Mouse (Mus musculus) hindbrain, embryonic 16.5 days (tissue): ENCODE measurements around the gene Adprh. TPM values are rescaled to one million over a fixed set of nuclear protein-coding genes. Genes with fewer than 3 reads are reported as not detected.

ENCODE experiments used
- ATAC-seq: fragments of 200-750 bp; cut with Nextera tagmentation; 2 replicates; pipeline ENCODE4 v1.8.0; 2017; ENCODE audit warnings: moderate TSS enrichment, moderate library complexity
- H3K27ac ChIP-seq: fragments of 300-500 bp; sonication (generic); 2 replicates; pipeline ENCODE4 v1.5.1; 2014; ENCODE audit warnings: low read depth, mild to moderate bottlenecking, control low read depth, low read length, moderate library complexity
- H3K27me3 ChIP-seq: fragments of 300-500 bp; sonication (generic); replicated peaks from 2 replicates; pipeline ENCODE4 v1.6.1; 2014; ENCODE audit warnings: low read length; ENCODE audit not compliant: control insufficient read depth, insufficient read depth
- H3K36me3 ChIP-seq: fragments of 300-500 bp; sonication (generic); 2 replicates; pipeline ENCODE4 v1.6.1; 2014; ENCODE audit warnings: mild to moderate bottlenecking, low read length, moderate library complexity, mixed read lengths; ENCODE audit not compliant: control insufficient read depth, insufficient read depth
- H3K4me1 ChIP-seq: fragments of 300-500 bp; sonication (generic); 2 replicates; pipeline ENCODE4 v1.6.1; 2014; ENCODE audit warnings: low read depth, low read length; ENCODE audit not compliant: control insufficient read depth, insufficient read depth
- H3K4me2 ChIP-seq: fragments of 300-500 bp; sonication (generic); 2 replicates; pipeline ENCODE4 v1.6.1; 2014; ENCODE audit warnings: mild to moderate bottlenecking, low read length, control low read depth, moderate library complexity
- H3K4me3 ChIP-seq: fragments of 300-500 bp; sonication (generic); 2 replicates; pipeline ENCODE4 v1.5.1; 2014; ENCODE audit warnings: mild to moderate bottlenecking, low read length, control low read depth, moderate library complexity
- H3K9ac ChIP-seq: fragments of 300-500 bp; sonication (generic); 2 replicates; pipeline ENCODE4 v1.6.1; 2014; ENCODE audit warnings: low read depth, mild to moderate bottlenecking, control low read depth, low read length, moderate library complexity
- H3K9me3 ChIP-seq: fragments of 300-500 bp; sonication (generic); 2 replicates; pipeline ENCODE4 v1.6.1; 2014; ENCODE audit warnings: mild to moderate bottlenecking, low read length, moderate library complexity; ENCODE audit not compliant: control insufficient read depth
- WGBS: fragments of 180-500 bp; shearing (Covaris S2); extraction: QIAGEN DNeasy Blood & Tissue Kit; methylation state at CpG from one replicate; pipeline ENCODE4 v1.1.7; 2014; 5-methylcytosine and 5-hydroxymethylcytosine counted together
- polyA plus RNA-seq: library from polyadenylated mRNA; unstranded; fragments of >200 nt; fragmentation: Nextera tagmentation; extraction: Ambion mirVana; gene quantifications from 2 replicates; pipeline ENCODE4 v1.2.1, GENCODE M21; 2015

Adprh gene
- polyA plus RNA-seq, 1 experiment from 2014 or later: 159 TPM

DNA sequence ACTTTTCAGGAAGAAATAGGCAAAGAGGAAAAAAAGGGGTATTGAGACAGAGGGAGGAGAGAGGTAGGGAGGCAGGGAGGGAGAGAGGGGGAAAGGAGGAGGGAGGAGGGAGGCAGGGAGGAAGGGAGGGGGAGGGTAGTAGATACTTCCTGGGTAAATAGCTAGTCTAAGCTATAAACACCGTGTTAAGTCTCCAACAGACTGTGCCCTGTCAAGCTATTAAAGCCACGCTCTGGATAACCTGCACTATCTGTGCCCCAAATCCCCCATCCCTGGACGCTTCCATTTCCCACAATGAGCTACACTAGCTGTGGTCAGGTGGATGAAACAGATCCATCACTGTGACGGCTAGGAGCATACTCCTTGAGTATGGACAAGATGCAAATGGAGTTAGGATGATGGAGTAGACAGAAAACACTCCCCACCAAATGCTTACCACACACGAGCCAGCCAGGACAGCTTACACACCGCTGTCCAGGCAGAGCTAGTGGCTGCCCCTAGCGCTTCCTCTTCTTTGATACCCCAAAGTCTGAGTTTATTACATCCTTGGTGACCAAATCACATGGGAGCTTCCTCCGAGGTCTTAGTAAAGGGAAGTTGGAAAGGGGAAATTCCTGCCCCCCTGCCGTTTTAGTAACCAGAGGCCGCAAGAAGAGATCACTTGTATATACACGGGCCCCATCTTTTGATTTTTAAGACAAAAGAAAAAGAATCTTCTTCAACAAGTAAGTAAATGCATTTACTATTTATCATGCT is 4.5 kb upstream of the Adprh start:
- peaks cover under 1% of the 10 kb centered on the region; the same call in 1 of the 2 replicates for H3K4me1 ChIP-seq
- no peak for ATAC-seq
- H3K9me3 ChIP-seq: no peaks in the 10 kb centered on the region
- no peaks in the 10 kb centered on the region for H3K36me3 ChIP-seq
- no peak overlapping the region for H3K4me2 ChIP-seq
- no peak overlapping the region for H3K9ac ChIP-seq
- H3K27ac ChIP-seq: no peak overlapping the region
- H3K4me3 ChIP-seq: no peak overlapping the region
- 61% methylated on average over 11 of the region's 11 CpGs for WGBS
- no peaks in the 10 kb centered on the region for H3K27me3 ChIP-seq

DNA sequence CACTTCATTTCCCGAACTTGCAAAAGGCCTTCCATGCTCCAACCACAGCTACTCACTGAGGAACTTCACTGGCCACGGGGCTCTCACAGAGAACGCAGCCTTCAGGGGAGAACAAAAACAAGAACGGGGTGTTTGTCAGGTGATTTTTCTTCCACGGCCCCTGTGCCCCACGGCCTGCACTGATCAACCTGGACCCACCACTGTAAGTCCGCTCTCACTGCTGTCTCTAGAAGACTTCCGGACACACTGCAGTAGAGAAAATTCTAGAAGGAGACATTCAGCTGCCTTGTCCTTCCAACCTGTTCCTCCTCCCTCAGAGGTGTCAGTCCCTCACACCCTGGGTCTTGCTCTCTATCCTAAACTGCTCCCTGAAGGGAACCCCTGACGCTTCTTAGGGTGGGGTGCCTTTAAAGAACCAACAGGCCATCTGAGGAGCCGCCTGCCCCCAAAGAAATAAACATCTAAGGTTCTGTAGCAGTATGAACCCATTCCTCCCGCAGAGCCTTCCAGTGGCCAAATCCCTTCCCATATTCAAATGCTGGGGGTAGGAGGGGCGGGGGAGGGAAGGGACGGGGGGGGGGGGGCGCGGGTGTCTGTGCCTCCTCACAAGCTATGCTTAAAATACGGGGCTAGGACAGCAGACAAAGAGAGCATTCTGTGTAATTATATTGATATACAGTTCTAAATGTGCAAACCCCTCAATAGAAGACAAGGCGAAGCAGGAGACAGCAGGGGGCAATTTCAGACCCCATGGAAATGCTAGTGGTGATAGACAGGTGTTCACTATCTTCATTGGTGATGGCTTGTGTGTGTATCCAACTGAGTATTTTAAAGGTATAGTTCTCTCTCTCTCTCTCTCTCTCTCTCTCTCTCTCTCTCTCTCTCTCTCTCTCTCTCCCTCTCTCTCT is 3.3 kb upstream of the Adprh start, which contains the start of gene Cd80:
TSS of gene Cd80 (plus strand) at position 51 of the 908 bp plus-strand sequence.
- no peak within 1 kb of the TSS for H3K9ac ChIP-seq
- H3K4me3 ChIP-seq: no peak within 1 kb of the TSS
- 73% methylated on average over 17 of the region's 17 CpGs for WGBS

DNA sequence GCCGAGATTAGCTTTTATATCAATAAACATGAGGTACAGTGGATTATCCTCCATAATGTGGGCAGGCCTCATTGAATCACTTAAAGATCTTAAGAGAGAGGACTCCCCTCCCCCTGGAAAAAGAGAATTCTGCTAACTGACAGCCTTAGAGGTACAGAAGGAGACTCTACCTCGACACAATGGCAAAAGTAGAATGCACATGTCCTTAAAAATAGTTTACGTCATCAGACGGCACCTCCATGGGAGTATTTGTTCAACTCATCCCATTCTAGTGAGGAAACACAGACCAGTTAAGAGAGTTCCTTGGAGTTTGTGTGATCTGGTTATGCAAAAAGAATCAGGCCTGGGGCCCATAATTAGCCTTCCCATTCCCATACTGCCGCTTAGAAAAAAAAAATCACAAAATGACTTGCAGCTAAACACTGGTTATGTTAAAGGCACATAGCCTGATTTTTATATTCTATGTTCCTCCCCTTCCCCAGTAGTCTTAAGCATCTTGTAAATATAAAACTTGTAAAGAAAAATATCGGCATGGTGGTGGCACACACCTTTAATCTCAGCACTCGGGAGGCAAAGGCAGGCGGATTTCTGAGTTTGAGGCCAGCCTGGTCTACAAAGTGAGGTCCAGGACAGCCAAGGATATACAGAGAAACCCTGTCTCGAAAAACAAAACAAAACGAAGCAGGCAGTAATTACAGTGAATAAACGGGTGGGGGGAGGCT is 2.2 kb upstream of the Adprh start:
- 81% methylated on average over 11 of the region's 11 CpGs for WGBS
- ATAC-seq: no peak
- Histone ChIP-seq H3K4me1 (peaks cover 9% of the 10 kb centered on the region), H3K27me3 (no peaks in the 10 kb centered on the region), H3K4me3 (no peak overlapping the region), H3K4me2 (no peak overlapping the region), H3K9me3 (no peaks in the 10 kb centered on the region), H3K36me3 (peaks cover 4% of the 10 kb centered on the region; the same call in 1 of the 2 replicates), H3K27ac (no peak overlapping the region), H3K9ac (no peak overlapping the region)

More for the DNA sequence above, 3.3 kb upstream of the Adprh start, which contains the start of gene Cd80:
- peaks cover 9% of the 10 kb centered on the region for H3K4me1 ChIP-seq
- no peak for ATAC-seq
- H3K9me3 ChIP-seq: no peaks in the 10 kb centered on the region
- H3K4me2 ChIP-seq: no peak within 1 kb of the TSS
- H3K27ac ChIP-seq: no peak within 1 kb of the TSS
- H3K36me3 ChIP-seq: no peaks in the 10 kb centered on the region
- H3K27me3 ChIP-seq: no peaks in the 10 kb centered on the region

DNA sequence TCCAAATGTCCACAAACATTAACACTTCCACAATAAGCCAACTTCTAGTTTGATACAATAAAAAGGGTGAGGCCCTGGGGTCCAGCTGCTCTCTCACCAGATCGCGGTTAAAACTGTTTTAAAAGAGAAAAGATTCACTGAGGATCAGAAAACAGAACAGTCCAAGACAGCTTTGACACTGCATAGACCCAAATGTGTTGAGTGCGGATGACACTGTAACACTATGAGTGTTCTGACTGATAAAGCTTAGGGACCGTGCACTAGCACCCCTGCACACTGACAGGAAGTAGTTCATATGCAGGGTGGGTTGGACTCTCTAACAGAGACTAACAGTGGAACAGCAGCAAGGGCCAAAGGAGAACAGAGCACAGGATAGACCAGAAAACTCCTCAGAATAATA is 1.4 kb upstream of the Adprh start:
- Histone ChIP-seq H3K4me1 (peaks cover 9% of the 10 kb centered on the region), H3K27ac (no peak overlapping the region), H3K36me3 (peaks cover 10% of the 10 kb centered on the region), H3K9me3 (no peaks in the 10 kb centered on the region), H3K4me3 (no peak overlapping the region), H3K4me2 (no peak overlapping the region), H3K9ac (no peak overlapping the region), H3K27me3 (no peaks in the 10 kb centered on the region)
- 96% methylated on average over 4 of the region's 4 CpGs for WGBS
- ATAC-seq: no peak

DNA sequence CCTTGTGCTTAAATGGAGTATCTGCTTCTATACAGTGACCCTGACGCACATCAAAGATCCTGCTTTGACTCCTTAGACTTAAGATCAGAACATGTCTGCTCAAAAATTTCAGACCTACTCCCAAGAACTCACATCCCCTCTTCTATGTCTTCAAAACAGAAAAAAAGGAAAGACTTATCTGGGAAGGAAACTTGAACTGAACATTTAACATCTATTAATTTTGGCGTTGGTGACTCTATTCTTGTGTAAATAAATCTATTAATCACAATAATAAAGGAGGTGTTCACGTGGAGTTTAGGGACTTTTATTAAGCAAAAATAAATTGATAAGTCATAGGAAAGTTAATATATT is 675 bp upstream of the Adprh start:
- peaks cover 10% of the 10 kb centered on the region for H3K36me3 ChIP-seq
- peak overlapping the region; percentile 88 for H3K27ac ChIP-seq
- H3K4me3 ChIP-seq: peak overlapping the region; percentile 76
- H3K9ac ChIP-seq: peak overlapping the region; percentile 94
- H3K9me3 ChIP-seq: no peaks in the 10 kb centered on the region
- 25% methylated on average over 3 of the region's 3 CpGs for WGBS
- ATAC-seq: no peak
- H3K4me2 ChIP-seq: peak overlapping the region; percentile 87
- peaks cover 9% of the 10 kb centered on the region for H3K4me1 ChIP-seq
- H3K27me3 ChIP-seq: no peaks in the 10 kb centered on the region

DNA sequence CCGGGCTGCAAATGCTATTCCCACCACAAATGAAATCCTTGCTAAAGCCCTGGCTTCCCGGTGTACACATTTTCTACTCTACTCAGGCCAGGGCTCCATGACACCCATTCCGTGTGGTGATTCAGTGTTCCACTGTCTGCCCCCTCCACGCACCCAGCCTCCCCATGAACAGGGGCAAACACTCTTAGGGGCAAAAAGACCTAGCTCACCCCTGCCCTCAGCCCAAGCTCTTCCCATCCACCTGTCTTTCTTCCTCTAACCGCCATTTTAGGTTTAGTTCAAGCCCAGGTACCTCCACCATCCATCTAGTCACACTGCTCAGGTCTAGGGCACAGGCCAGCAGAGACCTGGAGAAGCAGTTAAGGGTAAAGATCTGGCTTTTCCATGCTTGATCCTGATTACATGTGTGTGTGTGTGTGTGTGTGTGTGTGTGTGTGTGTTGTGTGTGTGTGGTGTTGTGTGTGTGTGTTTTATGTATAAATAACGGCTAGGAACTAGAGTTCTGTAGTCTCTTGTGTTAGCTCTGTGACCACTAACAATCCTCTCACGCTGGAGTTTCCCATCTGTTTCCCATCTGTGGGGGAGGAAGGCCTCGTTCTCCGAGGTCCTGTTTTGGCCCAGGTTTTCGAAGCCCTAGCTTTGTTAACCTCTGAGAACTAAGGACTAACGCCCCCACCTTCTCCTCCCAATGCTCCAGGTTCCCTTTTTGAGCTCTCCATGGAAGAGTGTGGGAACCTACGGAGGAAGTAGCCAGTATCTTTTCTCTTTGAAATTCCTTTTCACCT is 890 bp downstream of the Adprh start:
- Histone ChIP-seq H3K9me3 (no peaks in the 10 kb centered on the region), H3K4me1 (peaks cover 9% of the 10 kb centered on the region), H3K4me3 (peak overlapping the region; percentile 76), H3K27ac (peak overlapping the region; percentile 88; the same call in 1 of the 2 replicates), H3K36me3 (peaks cover 18% of the 10 kb centered on the region), H3K4me2 (peak overlapping the region; percentile 87), H3K9ac (peak overlapping the region; percentile 94), H3K27me3 (no peaks in the 10 kb centered on the region)
- no peak; the same call in 1 of the 2 replicates for ATAC-seq
- 44% methylated on average over 12 of the region's 12 CpGs for WGBS

DNA sequence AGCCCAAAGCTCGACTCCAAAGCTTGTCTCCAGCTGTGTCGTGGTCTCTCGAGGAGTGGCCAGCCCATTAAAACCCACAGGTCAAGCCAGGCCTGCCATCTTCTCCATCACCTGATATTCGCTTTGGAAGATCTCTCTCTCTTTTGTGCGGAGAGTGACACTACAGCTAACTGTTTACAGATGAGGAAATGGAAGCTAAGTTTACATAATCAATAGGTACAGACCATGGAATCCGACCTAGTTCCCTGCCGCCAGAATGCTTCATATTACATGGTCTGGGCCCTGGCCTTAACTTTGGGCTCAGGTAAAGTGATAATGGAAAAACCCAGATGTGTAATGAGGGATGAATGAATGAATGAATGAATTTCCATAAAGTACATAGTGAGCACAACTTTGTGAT is 1.8 kb downstream of the Adprh start:
- ATAC-seq: no peak
- no peaks in the 10 kb centered on the region for H3K9me3 ChIP-seq
- WGBS: 91% methylated on average over 7 of the region's 7 CpGs

DNA sequence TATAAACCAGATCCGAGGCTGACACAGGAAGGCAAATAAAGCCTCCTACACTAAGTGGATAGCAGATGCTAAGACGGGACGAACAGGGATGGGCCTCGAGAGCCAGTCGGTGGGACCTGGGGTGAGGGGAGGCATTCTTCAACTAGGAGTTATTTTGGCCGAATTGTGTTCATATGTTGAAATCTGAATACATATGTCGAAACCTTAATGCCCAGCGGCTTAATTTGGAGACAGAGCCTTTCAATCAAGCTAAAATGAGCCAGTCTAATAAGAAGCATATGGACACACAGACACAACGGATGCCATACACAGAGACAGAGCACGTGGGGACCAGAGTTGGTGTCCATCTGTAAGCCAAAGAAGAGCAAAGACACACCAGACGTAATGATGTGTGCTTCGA is 4.0 kb downstream of the Adprh start:
- H3K4me3 ChIP-seq: no peak overlapping the region
- peaks cover 9% of the 10 kb centered on the region for H3K4me1 ChIP-seq
- no peaks in the 10 kb centered on the region for H3K27me3 ChIP-seq
- H3K27ac ChIP-seq: no peak overlapping the region
- no peak for ATAC-seq
- no peaks in the 10 kb centered on the region for H3K9me3 ChIP-seq
- no peak overlapping the region for H3K9ac ChIP-seq
- peaks cover 38% of the 10 kb centered on the region for H3K36me3 ChIP-seq
- WGBS: 96% methylated on average over 12 of the region's 12 CpGs
- H3K4me2 ChIP-seq: no peak overlapping the region

More for the DNA sequence above, 1.8 kb downstream of the Adprh start:
- peaks cover 24% of the 10 kb centered on the region for H3K36me3 ChIP-seq
- peaks cover 9% of the 10 kb centered on the region for H3K4me1 ChIP-seq
- H3K27me3 ChIP-seq: no peaks in the 10 kb centered on the region
- H3K27ac ChIP-seq: no peak overlapping the region
- no peak overlapping the region for H3K4me3 ChIP-seq
- no peak overlapping the region for H3K9ac ChIP-seq
- H3K4me2 ChIP-seq: no peak overlapping the region
